Mouse (Mus musculus): ENCODE measurements around the gene A630076J17Rik.

- TF ChIP-seq EP300 (IDR thresholded peaks at IDR 0.05; ENCODE audit: low read depth) (no peak), CTCF (IDR thresholded peaks at IDR 0.05; ENCODE audit: low read depth) (peak; percentile 62)
Observed at GRCm38 (mm10) chr3:107188226-107188899, 42.1 kb upstream of the A630076J17Rik start.

Data from liver, postnatal 0 days (tissue).